Mouse (Mus musculus): ENCODE measurements around the gene Mroh2a.

DNA sequence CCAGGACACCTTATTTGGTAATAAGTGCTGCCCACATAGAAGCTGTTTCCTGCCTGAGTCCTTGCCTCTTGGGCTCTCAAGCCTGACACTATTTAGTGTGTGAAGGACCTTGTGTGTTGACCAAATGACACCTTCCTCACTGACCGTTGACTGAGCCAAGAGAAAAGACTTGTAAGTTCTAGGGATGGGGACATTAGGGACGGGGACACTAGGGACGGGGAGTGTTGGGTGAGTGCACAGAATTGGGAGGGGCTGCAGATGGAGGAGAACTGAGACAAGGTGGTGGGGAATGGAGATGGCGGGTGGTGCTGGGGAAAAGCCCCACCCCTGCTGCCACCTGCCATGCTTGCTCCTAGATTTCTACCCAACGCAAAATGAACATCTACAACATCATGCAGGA is 3.2 kb downstream of the Mroh2a start:
- TF ChIP-seq GATA1 (IDR thresholded peaks at IDR 0.05; ENCODE audit: low read length) (no peak), TAL1 (IDR thresholded peaks at IDR 0.05; ENCODE audit: low read length) (no peak)

All from erythroblast, embryonic 14.5 days (primary cell).